Mouse (Mus musculus) MEL-GATA-1-ER (cell line): Measurements from ENCODE around the gene Ctse.
A peak's percentile ranks its signal among the peaks of the same experiment; 100 is the strongest.

Experiments used
- DNase-seq: peaks from one replicate; pipeline ENCODE4 v3.0.0-alpha.2; 2012; ENCODE audit warnings: low read depth; ENCODE audit errors: extremely low read depth

The Ctse gene

GRCm38 (mm10) chr1:131699642-131700041 lies 61.5 kb downstream of the Ctse start:
- DNase-seq = peak; percentile 33

DNA sequence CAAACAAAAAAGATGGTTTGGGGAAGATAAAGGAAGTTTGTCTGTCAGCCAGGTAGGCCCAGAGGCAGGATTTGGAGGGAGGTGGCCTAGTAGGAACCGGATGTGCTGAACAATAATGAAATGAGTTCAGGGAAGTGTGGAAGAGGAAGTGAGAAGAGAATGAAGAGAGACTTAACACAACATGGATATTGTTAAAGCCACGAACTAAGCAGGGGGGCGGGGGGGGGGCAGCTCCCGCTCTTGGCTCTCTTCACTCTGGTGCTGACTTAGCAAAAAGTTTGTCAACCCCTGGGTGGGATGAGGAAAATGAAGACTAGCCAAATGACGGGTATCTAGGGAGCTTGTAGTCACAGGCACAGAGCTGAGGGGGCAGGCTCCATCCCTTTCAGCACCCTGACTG lies 62.3 kb downstream of the Ctse start:
- DNase-seq = no peak

DNA sequence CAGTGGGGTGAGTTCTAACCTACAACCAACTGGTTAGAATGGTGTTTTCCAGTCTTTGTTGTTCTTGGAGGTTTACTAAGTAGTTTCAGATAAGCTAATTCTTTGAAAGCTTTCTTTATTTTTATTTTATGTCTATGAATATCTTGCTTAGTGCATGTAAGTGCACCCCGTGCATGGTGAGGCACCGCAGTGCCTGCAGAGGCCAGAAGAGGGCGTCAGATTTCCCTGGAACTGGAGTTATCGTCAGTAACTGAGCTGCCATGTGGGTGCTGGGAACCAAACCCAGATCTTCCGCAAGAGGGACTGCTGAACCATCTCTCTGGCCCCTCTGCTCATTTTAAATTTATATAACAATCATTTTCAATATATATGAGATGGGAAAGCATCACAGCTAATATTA lies 63.3 kb downstream of the Ctse start:
- no peak for DNase-seq

DNA sequence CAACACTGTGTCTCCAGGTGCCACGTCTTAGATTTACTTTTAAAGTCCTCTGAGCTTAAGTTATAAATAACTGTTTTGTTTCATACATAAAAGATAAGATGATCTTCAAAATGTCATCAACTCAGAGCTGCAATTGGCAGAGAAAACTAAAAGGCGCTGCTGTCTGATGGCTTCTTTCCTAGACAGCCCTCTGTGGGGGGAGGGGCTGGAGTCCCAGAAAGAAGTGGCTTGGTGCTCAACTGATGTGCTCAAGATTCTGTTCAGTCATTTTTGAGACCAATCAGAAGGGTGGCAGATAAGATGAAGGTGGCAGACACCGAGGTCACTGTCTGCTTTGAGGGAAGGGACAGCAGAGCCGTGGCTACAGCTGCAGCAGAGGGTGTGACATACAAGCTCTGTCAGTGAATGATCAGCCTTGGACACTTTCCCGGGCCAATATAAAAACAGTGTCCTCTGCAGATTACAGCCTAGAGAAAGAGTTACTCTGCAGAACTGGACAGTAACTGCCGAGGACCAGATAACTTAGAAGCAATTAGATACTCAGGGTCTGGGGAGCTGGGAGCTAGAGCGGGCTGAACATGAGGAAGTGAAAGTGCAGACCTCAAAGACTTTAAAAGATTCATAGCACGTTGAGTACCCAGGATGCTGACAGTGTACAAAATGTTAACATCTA lies 64.1 kb downstream of the Ctse start:
- peak; percentile 41 for DNase-seq

DNA sequence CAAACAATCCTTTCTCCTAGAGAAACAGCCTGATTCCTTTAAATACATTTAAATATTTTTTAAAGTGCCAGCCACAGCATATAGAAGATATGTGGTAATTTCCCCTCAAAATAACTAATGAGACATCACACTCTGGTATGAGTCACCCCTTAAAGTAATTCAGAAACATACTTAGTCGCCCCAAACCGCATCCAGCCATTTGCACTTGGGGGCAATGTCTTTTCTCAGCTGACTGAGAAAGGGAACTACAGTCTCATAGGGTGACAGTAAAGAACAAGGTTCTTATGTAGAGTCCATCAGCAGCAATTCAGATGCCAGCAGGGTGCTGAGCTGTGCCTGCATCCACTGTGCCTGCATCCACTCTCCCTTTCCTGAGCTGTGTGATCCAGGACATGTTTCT lies 65.4 kb downstream of the Ctse start:
- DNase-seq = no peak

GRCm38 (mm10) chr1:131708338-131708737 lies 70.2 kb downstream of the Ctse start:
- no peak for DNase-seq

DNA sequence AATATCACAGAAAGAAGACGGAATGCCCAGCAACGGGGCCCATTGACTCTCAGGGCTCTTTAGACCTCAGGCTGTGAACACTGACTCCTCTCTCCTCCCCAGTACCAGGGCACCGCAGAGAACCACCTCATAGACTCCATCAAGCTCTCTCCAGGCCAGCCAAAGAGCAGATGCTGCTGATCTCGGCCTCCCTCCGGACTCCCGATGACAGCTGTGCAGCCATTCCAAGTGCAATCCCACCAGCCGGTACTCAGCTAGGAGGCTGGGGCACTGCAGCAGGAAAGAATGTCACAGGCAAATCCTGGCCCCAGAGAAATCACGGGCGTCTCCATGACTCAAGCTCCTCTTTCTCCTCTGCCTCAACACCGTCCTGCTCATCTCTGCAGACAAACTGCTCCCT lies 73.4 kb downstream of the Ctse start:
- no peak for DNase-seq

GRCm38 (mm10) chr1:131712386-131712785 lies 74.3 kb downstream of the Ctse start:
- DNase-seq = no peak

GRCm38 (mm10) chr1:131714388-131715337 lies 76.6 kb downstream of the Ctse start:
- no peak for DNase-seq

- no peak for DNase-seq
These were observed 81.0 kb downstream of the Ctse start for GRCm38 (mm10) chr1:131718952-131719694.

DNA sequence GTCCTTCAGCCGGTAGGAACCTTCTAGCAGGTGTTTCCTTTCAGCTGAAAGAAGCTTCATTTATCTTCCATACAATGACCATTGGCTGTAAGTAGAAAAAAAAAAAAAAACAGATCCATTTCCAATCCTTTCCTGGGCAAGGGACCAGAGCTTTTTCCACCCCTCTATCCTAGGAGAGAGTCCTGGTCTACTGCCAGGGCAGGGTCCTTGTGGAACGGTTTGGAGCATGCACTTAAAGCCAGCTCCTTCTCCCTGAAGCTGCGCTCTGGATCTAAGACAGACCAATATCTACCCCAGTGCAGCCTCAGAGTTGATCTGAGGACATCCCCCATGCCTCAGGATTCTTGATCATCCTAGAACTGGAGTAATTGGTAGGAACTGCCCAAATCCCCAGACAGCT lies 83.9 kb downstream of the Ctse start:
- no peak for DNase-seq

DNA sequence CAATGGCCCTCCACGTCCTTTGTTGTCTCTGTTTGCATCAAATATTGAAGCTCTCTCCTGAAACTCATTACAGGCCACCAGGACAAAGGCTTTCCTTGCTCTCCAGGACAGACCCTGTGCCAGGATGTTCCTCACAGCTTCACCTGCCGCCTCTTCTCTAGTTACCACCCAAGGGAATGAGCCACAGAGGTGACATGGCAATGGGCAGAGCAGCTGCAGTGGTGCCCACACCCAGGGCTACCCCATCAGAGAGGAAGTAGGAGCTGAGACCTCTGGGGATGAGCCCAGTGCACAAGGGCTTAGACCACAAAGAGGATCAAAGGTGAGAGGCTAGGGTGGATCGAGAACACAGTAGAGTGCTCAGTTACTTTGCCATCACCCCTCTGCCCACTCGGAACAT lies 85.4 kb downstream of the Ctse start:
- DNase-seq = no peak
